Mouse (Mus musculus): ENCODE data around the gene Kdsr. TPM values are rescaled to one million over a fixed set of nuclear protein-coding genes. Genes with fewer than 3 reads are reported as not detected.
A peak's percentile ranks its signal among the peaks of the same experiment; 100 is the strongest.

Gene Kdsr
- polyA plus RNA-seq, 1 experiment from 2014 or later = 7.1 TPM

DNA sequence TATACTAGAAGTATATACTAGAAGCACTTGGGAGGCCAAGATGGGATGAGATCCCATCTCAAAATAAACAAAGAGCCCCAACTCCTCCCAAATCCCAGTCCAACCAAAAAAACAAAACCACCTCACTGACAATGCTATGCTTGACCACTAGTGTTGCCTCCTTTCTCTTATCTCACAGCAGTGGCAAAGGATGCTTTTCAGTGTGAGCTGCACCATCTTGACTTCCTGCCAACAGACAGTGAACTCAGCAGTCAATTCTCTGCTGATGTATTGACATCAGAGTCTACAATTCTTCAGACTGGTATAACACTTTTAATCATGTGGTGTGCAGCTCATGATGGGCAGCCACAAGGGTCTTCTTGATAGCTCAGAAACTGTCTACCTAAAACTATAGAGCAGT is 9.2 kb upstream of the Kdsr start:
- peaks cover 7% of the 10 kb centered on the region; the same call in 1 of the 2 replicates for H3K36me3 ChIP-seq (ENCODE audit: control insufficient read depth, insufficient read depth, low read length)
- no peak overlapping the region for H3K4me2 ChIP-seq
- no peaks in the 10 kb centered on the region for H3K4me1 ChIP-seq (ENCODE audit: control insufficient read depth, insufficient read depth, low read length)
- no peak overlapping the region for H3K9ac ChIP-seq (ENCODE audit: low read depth, low read length)
- H3K4me3 ChIP-seq (ENCODE audit: low read depth, low read length) = no peak overlapping the region
- no peak overlapping the region for H3K27ac ChIP-seq (ENCODE audit: low read depth, low read length)
- ATAC-seq (replicated peaks; ENCODE audit: insufficient number of reproducible peaks, low FRiP score, low TSS enrichment) = no peak
- H3K27me3 ChIP-seq (ENCODE audit: control insufficient read depth, insufficient read depth, low read length) = no peaks in the 10 kb centered on the region
- H3K9me3 ChIP-seq (replicated peaks; ENCODE audit: control insufficient read depth, low read length) = no peaks in the 10 kb centered on the region

DNA sequence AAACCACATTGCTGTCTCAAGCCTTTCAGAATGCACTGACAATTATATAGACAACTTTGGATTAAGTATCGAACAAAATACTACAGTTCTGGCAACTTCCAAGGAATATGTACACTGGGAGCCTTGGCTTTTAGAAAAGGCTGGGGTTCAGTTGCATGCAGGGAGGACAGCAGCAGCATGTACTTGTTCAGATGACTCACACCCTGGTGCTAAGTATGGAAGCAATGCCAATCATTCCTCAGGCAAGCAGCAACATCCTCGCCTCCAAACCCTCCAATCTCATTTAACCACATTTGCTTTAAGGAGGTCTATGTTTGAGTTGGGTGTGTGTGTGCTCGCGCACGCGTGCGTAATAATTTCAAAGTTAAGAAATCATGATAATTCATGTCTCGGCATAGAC is 6.2 kb upstream of the Kdsr start:
- Histone ChIP-seq H3K4me3 (ENCODE audit: low read depth, low read length) (no peak overlapping the region), H3K9me3 (replicated peaks; ENCODE audit: control insufficient read depth, low read length) (no peaks in the 10 kb centered on the region), H3K27ac (ENCODE audit: low read depth, low read length) (no peak overlapping the region), H3K4me2 (no peak overlapping the region), H3K4me1 (ENCODE audit: control insufficient read depth, insufficient read depth, low read length) (no peaks in the 10 kb centered on the region), H3K36me3 (ENCODE audit: control insufficient read depth, insufficient read depth, low read length) (peaks cover 3% of the 10 kb centered on the region; the same call in 1 of the 2 replicates), H3K9ac (ENCODE audit: low read depth, low read length) (no peak overlapping the region), H3K27me3 (ENCODE audit: control insufficient read depth, insufficient read depth, low read length) (no peaks in the 10 kb centered on the region)
- ATAC-seq (replicated peaks; ENCODE audit: insufficient number of reproducible peaks, low FRiP score, low TSS enrichment) = no peak
- WGBS (ENCODE audit: insufficient replicate concordance) = 89% methylated on average over 8 of the region's 8 CpGs

DNA sequence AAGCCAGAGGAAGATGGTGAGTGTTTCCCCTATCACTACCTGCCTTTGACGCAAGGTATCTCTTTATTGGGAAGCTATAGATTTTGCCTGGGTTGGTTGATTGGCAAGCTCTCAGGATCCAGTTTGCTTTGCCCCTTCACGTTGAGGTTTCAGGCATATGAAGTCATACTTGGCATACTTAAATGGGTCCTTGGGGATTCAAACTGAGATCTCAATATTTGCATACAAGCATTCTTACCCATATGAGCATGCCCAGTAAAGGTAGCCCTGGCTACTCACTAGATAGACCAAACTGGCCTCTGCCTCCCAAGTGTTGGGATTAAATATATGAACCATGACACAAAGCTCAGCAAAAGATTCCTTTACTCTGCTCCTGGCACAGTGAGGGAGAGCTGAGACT is 5.3 kb upstream of the Kdsr start:
- H3K36me3 ChIP-seq (ENCODE audit: control insufficient read depth, insufficient read depth, low read length) = peaks cover 3% of the 10 kb centered on the region; the same call in 1 of the 2 replicates
- no peak overlapping the region for H3K4me3 ChIP-seq (ENCODE audit: low read depth, low read length)
- no peak overlapping the region for H3K27ac ChIP-seq (ENCODE audit: low read depth, low read length)
- H3K27me3 ChIP-seq (ENCODE audit: control insufficient read depth, insufficient read depth, low read length) = no peaks in the 10 kb centered on the region
- WGBS (ENCODE audit: insufficient replicate concordance) = 86% methylated on average over 2 of the region's 2 CpGs
- H3K4me1 ChIP-seq (ENCODE audit: control insufficient read depth, insufficient read depth, low read length) = no peaks in the 10 kb centered on the region
- no peaks in the 10 kb centered on the region for H3K9me3 ChIP-seq (replicated peaks; ENCODE audit: control insufficient read depth, low read length)
- no peak overlapping the region for H3K4me2 ChIP-seq
- no peak for ATAC-seq (replicated peaks; ENCODE audit: insufficient number of reproducible peaks, low FRiP score, low TSS enrichment)
- H3K9ac ChIP-seq (ENCODE audit: low read depth, low read length) = no peak overlapping the region

DNA sequence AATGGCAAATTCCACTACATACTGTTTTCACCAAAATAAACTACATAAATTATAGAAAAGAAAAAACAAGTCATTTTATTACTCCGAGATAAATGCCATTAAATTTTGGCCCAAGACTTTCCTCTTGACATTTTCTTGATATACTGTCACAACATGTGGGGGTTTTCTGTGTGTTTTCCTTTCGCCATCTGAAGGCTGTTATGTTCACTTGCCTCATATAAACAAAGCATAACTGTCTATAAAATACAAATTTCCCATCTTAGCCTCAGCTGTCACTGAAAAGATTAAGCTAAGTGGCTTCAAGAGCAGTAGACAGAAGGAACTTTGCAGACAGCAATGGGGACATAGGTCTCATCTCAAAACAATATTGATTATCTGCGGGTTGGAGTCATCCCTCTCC is 4.8 kb upstream of the Kdsr start:
- ATAC-seq (replicated peaks; ENCODE audit: insufficient number of reproducible peaks, low FRiP score, low TSS enrichment) = no peak
- no peaks in the 10 kb centered on the region for H3K4me1 ChIP-seq (ENCODE audit: control insufficient read depth, insufficient read depth, low read length)
- peaks cover 3% of the 10 kb centered on the region; the same call in 1 of the 2 replicates for H3K36me3 ChIP-seq (ENCODE audit: control insufficient read depth, insufficient read depth, low read length)
- no peak overlapping the region for H3K9ac ChIP-seq (ENCODE audit: low read depth, low read length)
- no peak overlapping the region for H3K4me2 ChIP-seq
- WGBS (ENCODE audit: insufficient replicate concordance) = 92% methylated on average over 3 of the region's 3 CpGs
- no peak overlapping the region for H3K27ac ChIP-seq (ENCODE audit: low read depth, low read length)
- H3K9me3 ChIP-seq (replicated peaks; ENCODE audit: control insufficient read depth, low read length) = no peaks in the 10 kb centered on the region
- no peaks in the 10 kb centered on the region for H3K27me3 ChIP-seq (ENCODE audit: control insufficient read depth, insufficient read depth, low read length)
- no peak overlapping the region for H3K4me3 ChIP-seq (ENCODE audit: low read depth, low read length)

DNA sequence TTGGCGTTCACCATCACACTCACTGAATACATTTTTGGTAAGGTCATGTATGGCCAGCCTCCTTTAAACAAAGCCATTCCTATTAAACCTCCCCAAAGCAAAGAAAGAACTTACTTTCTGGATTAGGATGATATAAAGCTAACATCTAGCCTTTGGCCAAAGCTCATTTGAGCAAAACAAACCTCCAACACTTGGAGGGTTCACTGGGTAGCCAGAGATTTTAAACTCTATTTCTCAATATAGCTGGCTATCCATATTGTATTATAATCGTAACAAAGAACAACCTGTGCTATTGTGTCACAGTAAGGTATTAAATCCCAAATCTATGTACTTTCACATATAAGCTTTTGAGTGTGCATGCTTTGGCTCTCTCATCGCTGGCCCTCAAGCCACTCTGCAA is 1.2 kb upstream of the Kdsr start:
- Histone ChIP-seq H3K4me3 (ENCODE audit: low read depth, low read length) (no peak overlapping the region), H3K4me2 (no peak overlapping the region), H3K36me3 (ENCODE audit: control insufficient read depth, insufficient read depth, low read length) (no peaks in the 10 kb centered on the region), H3K4me1 (ENCODE audit: control insufficient read depth, insufficient read depth, low read length) (peaks cover 6% of the 10 kb centered on the region), H3K9me3 (replicated peaks; ENCODE audit: control insufficient read depth, low read length) (no peaks in the 10 kb centered on the region), H3K27ac (ENCODE audit: low read depth, low read length) (no peak overlapping the region), H3K27me3 (ENCODE audit: control insufficient read depth, insufficient read depth, low read length) (no peaks in the 10 kb centered on the region), H3K9ac (ENCODE audit: low read depth, low read length) (no peak overlapping the region)
- 81% methylated on average over 3 of the region's 3 CpGs for WGBS (ENCODE audit: insufficient replicate concordance)
- ATAC-seq (replicated peaks; ENCODE audit: insufficient number of reproducible peaks, low FRiP score, low TSS enrichment) = no peak

DNA sequence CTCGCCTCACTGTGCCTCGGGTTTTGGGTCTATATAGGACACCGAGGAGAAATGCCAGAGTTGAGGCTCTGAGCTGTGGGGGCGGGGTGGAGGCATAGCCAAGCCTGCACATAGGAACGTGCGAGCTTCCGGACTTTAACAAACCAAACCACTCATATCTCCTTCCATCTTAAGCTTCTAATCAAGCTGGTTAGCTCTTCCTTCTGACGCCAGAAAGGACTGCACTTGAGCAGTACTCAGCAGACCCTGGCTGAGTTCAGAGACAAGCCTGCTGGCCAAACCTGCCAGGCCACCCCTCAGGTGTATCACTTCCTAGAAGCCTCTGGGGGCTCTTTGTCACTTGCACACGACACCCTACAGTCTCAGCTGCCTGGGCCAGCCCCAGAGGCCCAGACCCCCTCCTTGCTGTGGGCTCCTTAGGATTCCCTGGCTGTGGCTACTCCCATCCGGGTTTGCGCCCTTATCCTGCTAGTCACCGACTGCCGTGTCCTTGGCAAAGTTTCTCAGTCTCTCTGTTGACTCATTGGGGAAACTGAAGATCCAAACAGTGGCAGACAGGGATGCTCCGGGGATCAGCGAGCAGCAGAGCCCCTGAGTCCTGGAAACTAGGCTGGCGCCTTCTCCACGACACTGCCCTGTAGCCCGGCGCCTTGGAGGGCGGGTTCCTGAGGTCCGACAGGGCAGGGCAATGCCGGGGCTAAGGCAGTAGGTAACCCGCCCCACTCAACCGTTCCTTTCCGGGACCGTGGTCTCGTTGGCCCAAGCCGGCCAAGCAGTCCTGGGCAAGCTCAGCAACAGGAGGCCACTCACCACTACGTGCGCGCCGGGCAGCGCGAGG is 574 bp downstream of the Kdsr start:
- Histone ChIP-seq H3K27me3 (ENCODE audit: control insufficient read depth, insufficient read depth, low read length) (no peaks in the 10 kb centered on the region), H3K4me1 (ENCODE audit: control insufficient read depth, insufficient read depth, low read length) (peaks cover 6% of the 10 kb centered on the region), H3K9ac (ENCODE audit: low read depth, low read length) (peak overlapping the region; percentile 78), H3K36me3 (ENCODE audit: control insufficient read depth, insufficient read depth, low read length) (no peaks in the 10 kb centered on the region), H3K4me2 (peak overlapping the region; percentile 100), H3K27ac (ENCODE audit: low read depth, low read length) (peak overlapping the region; percentile 87), H3K9me3 (replicated peaks; ENCODE audit: control insufficient read depth, low read length) (no peaks in the 10 kb centered on the region), H3K4me3 (ENCODE audit: low read depth, low read length) (peak overlapping the region; percentile 75)
- 3% methylated on average over 34 of the region's 34 CpGs for WGBS (ENCODE audit: insufficient replicate concordance)
- peak; percentile 71 for ATAC-seq (replicated peaks; ENCODE audit: insufficient number of reproducible peaks, low FRiP score, low TSS enrichment)

DNA sequence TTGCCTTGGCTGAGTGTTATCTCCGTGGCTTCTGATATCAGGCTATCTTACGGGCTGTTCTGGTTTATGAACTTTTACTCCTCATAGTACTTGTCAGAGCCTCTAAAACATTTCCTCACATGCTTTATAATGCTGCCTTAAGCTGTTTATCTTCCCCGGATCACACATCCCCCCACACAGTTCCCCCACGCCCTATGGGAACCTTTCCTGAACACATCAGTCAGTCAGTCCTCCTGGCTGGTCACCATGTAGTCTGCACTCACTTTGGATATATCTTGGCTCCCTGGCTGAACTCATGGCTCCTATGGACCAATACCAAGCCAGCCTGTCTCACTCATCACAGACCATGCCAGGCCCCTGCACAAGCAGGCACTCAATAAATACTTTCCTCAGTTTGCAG is 2.9 kb downstream of the Kdsr start:
- Histone ChIP-seq H3K4me2 (no peak overlapping the region), H3K27ac (ENCODE audit: low read depth, low read length) (no peak overlapping the region), H3K4me3 (ENCODE audit: low read depth, low read length) (no peak overlapping the region), H3K9ac (ENCODE audit: low read depth, low read length) (no peak overlapping the region), H3K27me3 (ENCODE audit: control insufficient read depth, insufficient read depth, low read length) (no peaks in the 10 kb centered on the region), H3K4me1 (ENCODE audit: control insufficient read depth, insufficient read depth, low read length) (peaks cover 6% of the 10 kb centered on the region), H3K36me3 (ENCODE audit: control insufficient read depth, insufficient read depth, low read length) (no peaks in the 10 kb centered on the region), H3K9me3 (replicated peaks; ENCODE audit: control insufficient read depth, low read length) (no peaks in the 10 kb centered on the region)
- no peak for ATAC-seq (replicated peaks; ENCODE audit: insufficient number of reproducible peaks, low FRiP score, low TSS enrichment)
- WGBS (ENCODE audit: insufficient replicate concordance) = 59% methylated on average over 4 of the region's 4 CpGs

DNA sequence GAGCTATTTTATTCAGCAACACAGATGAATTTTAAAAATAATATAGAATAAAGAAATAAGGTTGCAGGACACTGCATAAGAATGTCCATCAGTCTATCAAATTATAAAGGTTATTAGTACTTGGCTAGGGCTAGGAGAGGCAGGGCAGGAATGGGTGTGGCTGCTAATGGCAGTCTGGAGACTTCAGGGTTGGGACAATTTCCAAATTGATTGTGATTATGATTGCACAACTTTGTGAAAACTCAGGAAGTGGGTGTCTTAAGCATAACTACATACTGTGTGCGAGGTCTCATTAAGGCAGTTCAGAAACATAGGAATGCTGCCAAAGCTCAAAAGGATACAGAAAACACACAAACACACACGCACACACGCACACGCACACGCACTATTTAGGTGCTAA is 7.5 kb downstream of the Kdsr start:
- H3K9me3 ChIP-seq (replicated peaks; ENCODE audit: control insufficient read depth, low read length) = no peaks in the 10 kb centered on the region
- H3K9ac ChIP-seq (ENCODE audit: low read depth, low read length) = no peak overlapping the region
- no peak for ATAC-seq (replicated peaks; ENCODE audit: insufficient number of reproducible peaks, low FRiP score, low TSS enrichment)
- WGBS (ENCODE audit: insufficient replicate concordance) = 92% methylated on average over 5 of the region's 5 CpGs
- H3K27ac ChIP-seq (ENCODE audit: low read depth, low read length) = no peak overlapping the region
- no peak overlapping the region for H3K4me2 ChIP-seq
- H3K4me3 ChIP-seq (ENCODE audit: low read depth, low read length) = no peak overlapping the region
- no peaks in the 10 kb centered on the region for H3K27me3 ChIP-seq (ENCODE audit: control insufficient read depth, insufficient read depth, low read length)
- H3K36me3 ChIP-seq (ENCODE audit: control insufficient read depth, insufficient read depth, low read length) = no peaks in the 10 kb centered on the region; the same call in 1 of the 2 replicates
- H3K4me1 ChIP-seq (ENCODE audit: control insufficient read depth, insufficient read depth, low read length) = no peaks in the 10 kb centered on the region

DNA sequence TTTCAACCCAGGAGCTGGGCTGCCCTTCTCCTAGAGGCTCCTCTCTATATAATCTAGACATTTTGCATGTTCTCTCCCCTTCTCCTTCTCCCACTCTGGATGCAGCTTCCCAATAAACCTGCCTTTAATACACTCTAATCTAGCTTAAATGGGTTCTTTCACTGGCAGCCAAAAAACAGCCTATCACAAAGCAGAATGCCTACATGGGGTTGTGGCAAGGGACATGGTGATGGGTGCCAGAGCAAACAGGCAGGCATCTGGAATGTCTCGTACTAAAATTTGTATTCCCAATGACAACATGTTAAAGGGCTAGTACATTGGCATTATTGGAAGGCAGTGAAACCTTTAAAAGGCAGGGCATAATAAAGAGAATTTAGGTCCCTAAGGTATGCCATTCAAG is 8.9 kb downstream of the Kdsr start:
- Histone ChIP-seq H3K27me3 (ENCODE audit: control insufficient read depth, insufficient read depth, low read length) (no peaks in the 10 kb centered on the region), H3K9me3 (replicated peaks; ENCODE audit: control insufficient read depth, low read length) (no peaks in the 10 kb centered on the region), H3K4me3 (ENCODE audit: low read depth, low read length) (no peak overlapping the region), H3K27ac (ENCODE audit: low read depth, low read length) (no peak overlapping the region), H3K4me1 (ENCODE audit: control insufficient read depth, insufficient read depth, low read length) (no peaks in the 10 kb centered on the region), H3K36me3 (ENCODE audit: control insufficient read depth, insufficient read depth, low read length) (no peaks in the 10 kb centered on the region; the same call in 1 of the 2 replicates), H3K4me2 (no peak overlapping the region), H3K9ac (ENCODE audit: low read depth, low read length) (no peak overlapping the region)
- 79% methylated on average over 1 of the region's 1 CpGs for WGBS (ENCODE audit: insufficient replicate concordance)
- ATAC-seq (replicated peaks; ENCODE audit: insufficient number of reproducible peaks, low FRiP score, low TSS enrichment) = no peak
